Mouse (Mus musculus): ENCODE data around the gene Nwd1. TPM values are rescaled to one million over a fixed set of nuclear protein-coding genes. Genes with fewer than 3 reads are reported as not detected.
A peak's percentile ranks its signal among the peaks of the same experiment; 100 is the strongest.

Nwd1 gene
- polyA plus RNA-seq, 1 experiment from 2014 or later, result 0.02 TPM

DNA sequence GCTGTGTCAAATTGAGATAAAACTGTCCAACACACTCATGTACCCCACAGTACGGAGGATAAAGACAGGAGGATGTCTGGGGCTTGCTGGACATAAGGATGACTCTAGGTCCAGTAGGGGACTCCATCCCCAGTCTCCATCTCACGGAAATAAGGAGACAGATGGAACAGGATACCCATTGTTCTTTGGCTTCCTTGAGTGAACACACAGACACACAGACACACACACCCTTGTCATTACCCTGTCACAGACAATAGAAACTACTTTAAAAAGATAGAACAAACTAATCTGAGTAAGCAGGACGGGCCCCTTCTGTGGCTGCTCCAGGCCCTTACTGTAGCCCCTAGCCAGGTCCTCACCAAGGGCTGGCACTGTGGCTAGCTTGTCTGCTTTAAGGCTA, 105.8 kb downstream of the Nwd1 start:
- no peak overlapping the region for H3K27ac ChIP-seq (replicated peaks)
- H3K9me3 ChIP-seq (ENCODE audit: control insufficient read depth, low read length), result no peaks in the 10 kb centered on the region
- no peaks in the 10 kb centered on the region for H3K27me3 ChIP-seq (ENCODE audit: control insufficient read depth, insufficient read depth, low read length)
- no peaks in the 10 kb centered on the region for H3K4me1 ChIP-seq (replicated peaks; ENCODE audit: control insufficient read depth, insufficient read depth)
- no peak overlapping the region for H3K4me2 ChIP-seq (replicated peaks; ENCODE audit: low read depth)
- TF ChIP-seq EP300 (optimal IDR thresholded peaks at IDR 0.05) (no peak), CTCF (IDR thresholded peaks at IDR 0.05; ENCODE audit: low read depth) (no peak)
- no peak overlapping the region for H3K4me3 ChIP-seq (ENCODE audit: low read depth, low read length)
- H3K36me3 ChIP-seq (ENCODE audit: control insufficient read depth, insufficient read depth, low read length), result peaks cover 49% of the 10 kb centered on the region
- ATAC-seq (ENCODE audit: low FRiP score, low TSS enrichment) (no peak), DNase-seq (ENCODE audit: low spot score) (peak; percentile 2)
- 78% methylated on average over 3 of the region's 3 CpGs for WGBS
- H3K9ac ChIP-seq (ENCODE audit: low read length), result no peak overlapping the region

DNA sequence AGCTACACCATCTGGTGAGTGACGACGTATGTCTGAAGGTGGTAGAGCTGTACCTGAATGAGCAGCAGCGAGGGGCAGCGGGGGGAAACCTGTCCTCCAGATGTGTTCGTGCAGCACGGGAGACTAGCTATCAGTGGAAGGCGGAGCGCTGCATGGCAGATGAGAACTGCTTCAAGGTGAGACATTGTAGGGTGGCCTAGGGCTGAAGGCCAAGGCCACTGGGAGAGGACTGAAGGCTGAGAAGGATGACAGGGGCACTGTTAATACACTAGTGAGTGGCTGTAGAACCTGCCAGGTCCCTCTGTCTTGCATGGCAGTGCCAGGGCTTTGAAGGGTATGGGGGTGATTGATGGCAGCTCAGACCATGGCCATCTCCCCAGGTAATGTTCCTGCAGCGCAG, 106.7 kb downstream of the Nwd1 start:
- 94% methylated on average over 9 of the region's 9 CpGs for WGBS
- DNase-seq (ENCODE audit: low spot score) (peak; percentile 5), ATAC-seq (ENCODE audit: low FRiP score, low TSS enrichment) (no peak)
- H3K4me1 ChIP-seq (replicated peaks; ENCODE audit: control insufficient read depth, insufficient read depth), result no peaks in the 10 kb centered on the region
- H3K9me3 ChIP-seq (ENCODE audit: control insufficient read depth, low read length), result no peaks in the 10 kb centered on the region
- no peak overlapping the region for H3K4me2 ChIP-seq (replicated peaks; ENCODE audit: low read depth)
- peaks cover 44% of the 10 kb centered on the region for H3K36me3 ChIP-seq (ENCODE audit: control insufficient read depth, insufficient read depth, low read length)
- H3K27me3 ChIP-seq (ENCODE audit: control insufficient read depth, insufficient read depth, low read length), result no peaks in the 10 kb centered on the region
- no peak for TF ChIP-seq EP300 (optimal IDR thresholded peaks at IDR 0.05)
- TF ChIP-seq CTCF (IDR thresholded peaks at IDR 0.05; ENCODE audit: low read depth), result no peak
- no peak overlapping the region for H3K4me3 ChIP-seq (ENCODE audit: low read depth, low read length)
- H3K9ac ChIP-seq (ENCODE audit: low read length), result no peak overlapping the region
- H3K27ac ChIP-seq (replicated peaks), result no peak overlapping the region

GRCm38 (mm10) chr8:72753781-72754180, 107.3 kb downstream of the Nwd1 start:
- H3K4me1 ChIP-seq (replicated peaks; ENCODE audit: control insufficient read depth, insufficient read depth), result no peaks in the 10 kb centered on the region
- H3K27me3 ChIP-seq (ENCODE audit: control insufficient read depth, insufficient read depth, low read length), result no peaks in the 10 kb centered on the region
- no peak for TF ChIP-seq CTCF (IDR thresholded peaks at IDR 0.05; ENCODE audit: low read depth)
- no peak for TF ChIP-seq EP300 (optimal IDR thresholded peaks at IDR 0.05)
- ATAC-seq (ENCODE audit: low FRiP score, low TSS enrichment) (no peak), DNase-seq (ENCODE audit: low spot score) (peak; percentile 5)
- no peak overlapping the region for H3K4me3 ChIP-seq (ENCODE audit: low read depth, low read length)
- H3K27ac ChIP-seq (replicated peaks), result no peak overlapping the region
- H3K9me3 ChIP-seq (ENCODE audit: control insufficient read depth, low read length), result no peaks in the 10 kb centered on the region
- H3K36me3 ChIP-seq (ENCODE audit: control insufficient read depth, insufficient read depth, low read length), result peaks cover 40% of the 10 kb centered on the region
- 95% methylated on average over 2 of the region's 2 CpGs for WGBS
- no peak overlapping the region for H3K9ac ChIP-seq (ENCODE audit: low read length)
- H3K4me2 ChIP-seq (replicated peaks; ENCODE audit: low read depth), result no peak overlapping the region

DNA sequence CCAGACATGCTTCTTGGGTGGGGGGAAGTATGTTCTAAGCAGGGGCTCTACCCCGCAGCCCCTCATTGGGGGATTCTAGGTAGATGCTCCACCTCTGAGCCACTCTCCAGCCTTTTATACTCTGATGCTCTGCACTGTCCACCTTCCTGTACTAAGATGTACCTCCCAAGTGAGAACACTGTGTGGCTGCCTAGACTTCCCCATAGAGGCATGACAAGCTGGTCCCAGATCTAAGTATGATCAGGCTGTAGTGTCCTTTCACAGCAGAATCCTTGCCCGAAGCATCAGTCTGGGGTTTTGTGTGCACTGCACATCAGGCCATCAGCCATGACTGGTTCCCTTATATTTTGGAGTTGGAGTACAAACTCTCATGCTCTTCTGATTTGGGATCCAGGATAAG, 109.5 kb downstream of the Nwd1 start:
- H3K27ac ChIP-seq (replicated peaks), result no peak overlapping the region
- no peaks in the 10 kb centered on the region for H3K27me3 ChIP-seq (ENCODE audit: control insufficient read depth, insufficient read depth, low read length)
- H3K4me1 ChIP-seq (replicated peaks; ENCODE audit: control insufficient read depth, insufficient read depth), result no peaks in the 10 kb centered on the region
- H3K36me3 ChIP-seq (ENCODE audit: control insufficient read depth, insufficient read depth, low read length), result peaks cover 34% of the 10 kb centered on the region
- 95% methylated on average over 2 of the region's 2 CpGs for WGBS
- H3K9me3 ChIP-seq (ENCODE audit: control insufficient read depth, low read length), result no peaks in the 10 kb centered on the region
- DNase-seq (ENCODE audit: low spot score) (peak; percentile 8), ATAC-seq (ENCODE audit: low FRiP score, low TSS enrichment) (no peak)
- H3K4me3 ChIP-seq (ENCODE audit: low read depth, low read length), result no peak overlapping the region
- H3K9ac ChIP-seq (ENCODE audit: low read length), result no peak overlapping the region
- no peak overlapping the region for H3K4me2 ChIP-seq (replicated peaks; ENCODE audit: low read depth)
- TF ChIP-seq CTCF (IDR thresholded peaks at IDR 0.05; ENCODE audit: low read depth), result no peak
- no peak for TF ChIP-seq EP300 (optimal IDR thresholded peaks at IDR 0.05)

GRCm38 (mm10) chr8:72756771-72757390, 110.4 kb downstream of the Nwd1 start:
- no peak for ATAC-seq (ENCODE audit: low FRiP score, low TSS enrichment)
- no peak overlapping the region for H3K9ac ChIP-seq (ENCODE audit: low read length)
- peak; percentile 13 for DNase-seq (ENCODE audit: low spot score)
- no peak overlapping the region for H3K27ac ChIP-seq (replicated peaks)
- 93% methylated on average over 35 of the region's 35 CpGs for WGBS
- no peak overlapping the region for H3K4me3 ChIP-seq (ENCODE audit: low read depth, low read length)
- H3K4me2 ChIP-seq (replicated peaks; ENCODE audit: low read depth), result no peak overlapping the region
- no peaks in the 10 kb centered on the region for H3K4me1 ChIP-seq (replicated peaks; ENCODE audit: control insufficient read depth, insufficient read depth)
- TF ChIP-seq CTCF (IDR thresholded peaks at IDR 0.05; ENCODE audit: low read depth) (no peak), EP300 (optimal IDR thresholded peaks at IDR 0.05) (no peak)
- H3K27me3 ChIP-seq (ENCODE audit: control insufficient read depth, insufficient read depth, low read length), result no peaks in the 10 kb centered on the region
- peaks cover 28% of the 10 kb centered on the region for H3K36me3 ChIP-seq (ENCODE audit: control insufficient read depth, insufficient read depth, low read length)
- H3K9me3 ChIP-seq (ENCODE audit: control insufficient read depth, low read length), result no peaks in the 10 kb centered on the region

GRCm38 (mm10) chr8:72757426-72758195, 111.1 kb downstream of the Nwd1 start:
- WGBS, result 90% methylated on average over 15 of the region's 15 CpGs
- TF ChIP-seq CTCF (IDR thresholded peaks at IDR 0.05; ENCODE audit: low read depth) (no peak), EP300 (optimal IDR thresholded peaks at IDR 0.05) (no peak)
- no peak overlapping the region for H3K4me2 ChIP-seq (replicated peaks; ENCODE audit: low read depth)
- H3K9ac ChIP-seq (ENCODE audit: low read length), result no peak overlapping the region
- H3K9me3 ChIP-seq (ENCODE audit: control insufficient read depth, low read length), result no peaks in the 10 kb centered on the region
- no peaks in the 10 kb centered on the region for H3K4me1 ChIP-seq (replicated peaks; ENCODE audit: control insufficient read depth, insufficient read depth)
- no peak overlapping the region for H3K27ac ChIP-seq (replicated peaks)
- peaks cover 25% of the 10 kb centered on the region for H3K36me3 ChIP-seq (ENCODE audit: control insufficient read depth, insufficient read depth, low read length)
- no peaks in the 10 kb centered on the region for H3K27me3 ChIP-seq (ENCODE audit: control insufficient read depth, insufficient read depth, low read length)
- no peak overlapping the region for H3K4me3 ChIP-seq (ENCODE audit: low read depth, low read length)
- ATAC-seq (ENCODE audit: low FRiP score, low TSS enrichment) (no peak), DNase-seq (ENCODE audit: low spot score) (peak; percentile 12)

Data from stomach, postnatal 0 days (tissue).